8 mouse cellular contexts compared by ENCODE assay signal in the genomic region with DNA sequence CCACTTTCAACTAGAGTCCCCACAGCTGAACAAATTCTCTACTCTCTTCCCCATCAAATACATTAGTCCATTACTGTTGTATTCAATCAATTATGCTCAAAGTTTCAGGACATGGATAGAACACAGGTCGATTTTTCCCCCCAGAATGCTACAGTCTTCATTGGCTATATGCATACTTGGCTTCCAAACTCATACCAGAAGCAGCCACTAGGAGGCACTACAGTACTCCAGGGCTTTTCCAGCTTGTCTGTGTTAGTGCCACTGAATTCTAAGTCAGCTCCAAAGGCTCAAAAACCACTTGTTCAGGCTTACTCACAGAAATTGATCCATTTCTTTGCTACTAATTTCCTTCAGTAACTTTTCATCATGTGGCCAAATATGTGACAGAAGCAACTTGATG.
DNase-seq lines count a peak whose midpoint lies in the region.

No protein-coding gene starts in this region.

- peak; percentile 51 to 75 for DNase-seq in cerebellum, postnatal 14 days
- DNase-seq in cerebellum, adult 9-11 months: no peak
- DNase-seq in layer of hippocampus, adult 11-12 months (ENCODE audit: low spot score): peak; percentile 16
- no peak for DNase-seq in layer of hippocampus, adult 9-10 months (ENCODE audit: low spot score)
- DNase-seq in urinary bladder, postnatal 36 days (ENCODE audit: low spot score in 2 of 2): peak; percentile 5 to 23
- DNase-seq in urinary bladder, postnatal 4 days (ENCODE audit: low spot score in 2 of 2): no peak
- peak; percentile 45 for DNase-seq in lung, postnatal 14 days
- DNase-seq in gastrocnemius, postnatal 25 days: no peak

Comparison
In these comparisons a context has a peak if more than half of its experiments do, and no peak if none do; other contexts are left out.
1. DNase-seq: peak in cerebellum, postnatal 14 days (2 of 2), layer of hippocampus, adult 11-12 months (single experiment), urinary bladder, postnatal 36 days (2 of 2) and lung, postnatal 14 days (single experiment); none in cerebellum, adult 9-11 months (single experiment), layer of hippocampus, adult 9-10 months (single experiment), urinary bladder, postnatal 4 days (0 of 2) and gastrocnemius, postnatal 25 days (single experiment).